Mouse (Mus musculus): ENCODE results near the gene Slc35f3.

The Slc35f3 gene

DNA sequence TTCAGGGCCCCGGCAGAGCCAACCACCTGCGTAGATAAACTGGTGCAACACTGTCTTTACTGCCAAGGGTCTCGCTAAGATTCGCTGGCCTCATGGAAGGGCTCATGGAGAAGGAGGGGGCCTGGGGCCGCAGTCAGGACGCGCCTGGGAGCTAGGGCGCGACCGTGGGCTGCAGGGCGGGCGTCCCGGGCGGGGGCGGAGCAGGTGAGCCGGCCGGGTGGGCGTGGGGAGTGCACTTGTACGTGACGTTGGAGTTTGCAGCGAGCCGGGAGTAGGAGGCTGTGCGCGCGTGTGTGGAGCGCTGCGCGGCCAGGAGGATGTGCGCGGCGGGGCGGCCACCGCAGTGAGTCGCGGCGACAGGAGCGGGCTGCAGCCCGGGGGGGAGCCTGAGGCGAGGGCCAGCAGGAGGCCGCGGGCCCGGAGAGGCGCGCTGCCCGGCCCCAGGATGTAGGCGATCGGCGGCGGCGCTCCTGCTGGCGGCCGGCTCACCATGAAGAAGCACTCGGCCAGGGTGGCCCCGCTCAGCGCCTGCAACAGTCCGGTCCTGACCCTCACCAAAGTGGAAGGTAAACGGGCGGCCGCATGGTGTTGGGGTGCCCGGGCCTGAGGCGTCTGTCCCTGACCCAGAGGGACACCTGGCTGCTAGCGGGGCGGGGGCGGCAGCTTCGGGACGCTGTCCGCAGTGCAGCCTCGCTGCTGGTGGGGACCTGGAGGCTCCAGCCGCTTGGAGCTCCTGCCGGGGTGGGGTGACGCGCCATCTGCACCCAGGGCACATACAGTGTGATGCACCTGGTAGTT lies at the start of gene Slc35f3:
Slc35f3 (plus strand) TSS at position 263 of the 798 bp plus-strand sequence.
- DNase-seq (ENCODE audit: low spot score in 2 of 2) = peak in 1 of 2 experiments; percentile 75

DNA sequence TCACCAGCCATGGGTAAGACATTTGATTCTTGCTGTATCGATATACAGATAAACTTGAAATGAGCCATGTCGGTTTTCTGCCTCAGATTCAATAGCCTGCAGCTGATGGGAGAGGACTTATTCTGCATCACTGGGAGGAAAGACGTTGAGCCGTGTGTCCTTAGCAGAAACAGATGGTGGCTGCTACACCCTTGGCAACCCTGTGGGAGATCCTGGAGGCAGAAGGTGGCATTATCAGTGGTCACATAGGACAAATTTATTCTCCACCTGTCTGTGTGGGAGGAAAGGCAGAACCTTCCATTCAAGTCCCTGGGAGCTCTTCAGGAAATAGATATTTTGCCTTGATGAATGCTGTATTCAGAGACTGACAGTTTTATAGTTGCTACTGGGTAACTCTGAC lies 47.9 kb upstream of the Slc35f3 start:
- DNase-seq (ENCODE audit: low spot score in 2 of 2) = no peak

DNA sequence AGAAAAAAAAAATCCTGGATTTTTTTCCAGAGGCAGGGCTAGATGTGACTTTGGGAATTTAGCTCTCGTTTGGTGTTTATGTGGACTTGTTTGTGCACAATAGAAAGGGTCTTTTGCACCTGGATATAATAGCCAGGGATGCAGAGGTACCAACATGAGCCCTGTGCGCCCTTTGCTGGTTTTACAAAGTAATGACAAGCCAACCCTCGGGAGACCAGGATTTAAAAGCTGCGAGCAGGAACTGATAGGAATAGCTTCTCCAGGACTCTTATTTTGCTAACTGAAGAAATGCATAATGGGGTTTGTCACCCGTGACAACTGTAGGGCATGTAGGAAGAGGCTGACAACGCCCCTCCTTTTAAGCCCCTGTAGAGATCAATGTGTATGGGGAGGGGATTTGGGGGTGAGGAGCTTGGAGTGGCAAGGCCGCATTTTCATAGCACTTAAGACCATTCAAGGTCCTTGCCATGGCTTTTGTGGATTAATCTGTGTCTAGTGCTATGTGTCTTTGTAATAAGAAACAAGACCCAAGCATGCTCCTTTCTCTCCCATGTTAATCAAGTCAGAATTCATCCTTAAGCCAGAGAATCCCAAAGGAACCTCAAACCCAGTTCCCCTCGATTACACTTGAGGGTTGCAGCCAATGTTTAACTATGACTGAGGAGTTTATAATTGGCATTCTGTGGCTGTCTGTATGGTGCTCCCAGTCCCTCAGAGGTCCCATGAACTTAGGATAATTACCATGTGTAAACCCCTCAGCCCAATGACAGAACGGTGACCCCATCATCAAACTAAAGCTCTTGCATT lies 41.6 kb upstream of the Slc35f3 start:
- DNase-seq (ENCODE audit: low spot score in 2 of 2) = no peak

DNA sequence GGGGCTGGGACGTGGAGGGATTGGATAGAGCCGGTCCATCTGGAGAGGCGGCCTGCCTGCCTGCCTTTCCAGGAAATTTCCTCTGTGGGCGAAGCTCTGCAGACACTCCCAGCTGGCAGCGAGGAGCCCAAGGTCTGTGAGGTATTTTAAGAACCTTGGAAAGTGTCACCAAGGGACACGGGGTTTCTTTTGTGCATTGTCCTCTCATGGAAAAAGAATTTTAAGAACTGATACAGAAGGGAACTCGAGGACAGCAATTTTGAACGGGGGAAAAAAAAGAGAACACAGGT lies 41.0 kb upstream of the Slc35f3 start:
- DNase-seq (ENCODE audit: low spot score in 2 of 2) = peak in 1 of 2 experiments; percentile 26

DNA sequence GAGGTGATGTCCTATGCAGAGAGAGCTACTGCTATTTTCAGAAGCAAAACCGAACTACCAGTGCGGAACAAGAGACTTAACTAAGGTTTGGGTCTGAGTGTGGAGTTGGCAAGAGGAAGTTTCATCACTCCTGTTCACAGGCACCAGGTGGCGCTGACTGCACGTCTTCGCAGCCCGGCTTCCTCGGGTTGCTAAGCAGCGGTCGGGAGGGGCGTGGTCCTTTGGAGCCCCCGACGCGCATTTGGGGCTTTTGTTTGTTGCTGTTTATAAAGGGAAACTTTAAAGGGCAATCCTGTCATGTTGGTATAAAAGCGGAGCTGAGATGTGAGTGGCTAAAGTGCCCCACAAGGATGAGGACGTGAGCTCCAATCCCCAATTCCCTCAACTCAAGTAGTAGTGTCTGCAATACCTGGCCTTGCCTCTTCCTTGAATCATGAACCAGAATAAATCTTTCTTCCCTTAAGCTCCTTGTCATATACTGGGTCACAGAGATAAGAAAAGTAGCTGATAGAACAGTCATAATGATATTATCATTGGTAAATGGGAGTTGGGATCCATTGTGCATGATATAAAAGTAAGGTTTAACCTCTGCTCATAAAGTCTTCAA lies 40.1 kb upstream of the Slc35f3 start:
- DNase-seq (ENCODE audit: low spot score in 2 of 2) = peak in 1 of 2 experiments; percentile 78

DNA sequence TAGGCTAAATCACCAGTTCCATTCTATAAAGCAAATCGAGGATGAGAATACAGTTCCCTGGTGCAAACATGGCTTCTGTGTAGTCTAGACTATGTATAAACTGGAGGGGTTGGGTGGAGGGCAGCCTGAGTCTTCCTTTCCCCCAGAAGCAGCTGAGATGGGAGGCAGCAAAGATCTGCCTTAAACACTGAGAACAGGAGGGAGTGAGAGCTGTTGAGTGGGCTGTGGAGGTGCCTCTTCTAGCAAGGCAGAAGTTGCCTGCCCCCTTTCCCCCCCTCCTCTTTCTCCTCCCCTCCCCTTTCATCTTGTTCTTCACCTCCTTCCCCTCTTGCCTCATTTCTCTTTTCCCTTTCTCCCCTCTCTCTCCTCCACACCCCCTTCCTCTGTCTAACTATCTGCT lies 33.2 kb upstream of the Slc35f3 start:
- no peak for DNase-seq (ENCODE audit: low spot score in 2 of 2)

DNA sequence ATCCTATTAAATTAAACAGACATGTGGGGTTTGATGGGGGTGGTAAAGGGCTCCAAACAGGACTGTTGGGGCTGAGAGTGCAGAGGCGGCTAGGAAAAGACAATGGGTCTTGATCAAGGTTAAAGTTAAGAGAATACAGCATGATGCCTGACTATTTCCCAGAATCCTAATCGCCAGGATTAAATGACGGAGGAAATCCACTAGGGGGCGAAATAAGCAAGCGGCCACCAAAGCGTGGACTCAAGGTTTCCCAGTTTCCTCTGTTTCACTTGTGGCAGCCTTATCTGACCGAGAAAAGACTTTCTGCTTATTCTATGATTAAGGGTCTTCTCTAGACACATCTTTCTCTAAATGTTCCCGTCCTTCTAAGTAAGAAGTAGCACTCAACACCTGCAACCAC lies 31.2 kb upstream of the Slc35f3 start:
- peak in 1 of 2 experiments; percentile 19 for DNase-seq (ENCODE audit: low spot score in 2 of 2)

DNA sequence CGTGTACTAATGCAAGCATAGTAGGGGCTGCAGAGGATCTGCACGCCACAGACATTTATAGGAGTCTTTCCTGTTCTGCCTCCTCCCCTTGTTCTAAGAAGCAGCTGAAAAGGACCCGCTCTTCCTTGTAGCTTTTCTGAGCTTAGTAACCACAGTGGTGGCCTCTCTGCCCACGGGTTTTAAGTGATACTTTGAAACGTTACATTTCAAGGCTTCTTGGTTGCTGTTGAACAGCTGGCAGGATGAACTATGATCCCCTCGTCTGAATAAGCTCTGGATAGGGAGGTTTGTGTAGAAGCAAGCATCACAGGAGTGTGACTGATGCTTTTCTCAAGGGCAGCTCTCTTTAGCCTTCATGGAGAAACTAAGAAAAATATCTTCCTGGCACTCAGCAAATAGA lies 28.6 kb upstream of the Slc35f3 start:
- no peak for DNase-seq (ENCODE audit: low spot score in 2 of 2)

DNA sequence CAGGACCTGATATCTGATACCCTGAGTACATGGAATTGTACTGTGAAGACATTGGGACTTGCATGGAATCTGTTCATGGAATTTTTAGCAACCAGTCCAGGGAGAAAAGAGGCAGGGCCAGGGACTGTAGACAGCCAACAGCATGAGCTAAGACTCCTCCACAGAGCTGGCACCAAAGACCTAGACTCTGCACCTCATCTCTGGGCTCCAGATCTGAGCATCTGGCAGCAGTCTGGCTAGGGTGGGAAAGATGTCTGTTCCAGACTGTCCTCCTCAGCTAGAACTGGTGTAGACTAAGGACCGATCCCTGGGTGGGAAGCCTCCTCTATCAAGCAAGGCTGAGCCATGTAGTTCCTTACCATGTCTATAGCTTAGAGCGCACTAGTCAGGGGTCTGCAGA lies 25.9 kb upstream of the Slc35f3 start:
- peak in 1 of 2 experiments; percentile 69 for DNase-seq (ENCODE audit: low spot score in 2 of 2)

DNA sequence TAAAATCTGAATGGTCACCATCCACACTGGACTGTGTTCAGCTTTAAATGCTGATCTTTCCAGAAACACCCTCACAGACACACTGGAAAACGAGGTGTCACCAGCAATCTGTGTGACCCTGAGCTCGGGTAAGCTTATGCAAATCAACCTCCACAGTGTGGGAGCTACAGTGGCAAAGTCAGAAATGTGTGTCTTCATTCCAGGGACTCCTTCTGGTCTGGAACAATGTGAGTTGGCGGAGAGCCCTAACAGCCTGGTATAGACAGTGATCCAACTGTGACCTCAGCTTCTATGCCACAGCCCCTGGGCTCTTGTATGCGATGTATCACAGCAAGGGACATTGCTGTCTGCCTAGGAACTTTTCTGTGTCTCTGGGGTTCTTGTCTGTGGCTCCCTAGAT lies 25.3 kb upstream of the Slc35f3 start:
- peak in 1 of 2 experiments; percentile 50 for DNase-seq (ENCODE audit: low spot score in 2 of 2)

DNA sequence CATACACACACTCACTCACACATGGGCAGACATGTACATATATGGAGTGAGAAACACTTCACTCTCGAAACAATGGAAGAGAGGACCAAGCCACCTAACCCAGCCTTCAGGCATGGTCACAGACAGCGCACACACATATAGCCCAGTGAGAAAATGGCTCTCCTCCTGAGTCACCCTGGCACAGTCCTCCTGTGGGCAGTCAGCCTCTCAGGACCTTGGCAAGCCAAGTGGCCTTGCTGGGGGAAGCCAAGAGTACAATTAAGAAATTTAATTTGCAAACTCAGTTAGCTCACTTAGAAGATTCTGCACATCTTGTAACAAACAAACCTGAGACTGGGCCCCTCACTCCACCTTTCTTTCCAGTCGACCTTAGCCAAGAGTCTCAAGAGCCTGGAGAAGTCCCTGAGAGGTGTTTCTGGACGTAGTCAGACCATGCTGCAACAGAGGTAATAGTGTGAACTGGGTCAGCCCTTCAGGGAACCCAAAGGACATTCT lies 23.4 kb upstream of the Slc35f3 start:
- no peak for DNase-seq (ENCODE audit: low spot score in 2 of 2)

DNA sequence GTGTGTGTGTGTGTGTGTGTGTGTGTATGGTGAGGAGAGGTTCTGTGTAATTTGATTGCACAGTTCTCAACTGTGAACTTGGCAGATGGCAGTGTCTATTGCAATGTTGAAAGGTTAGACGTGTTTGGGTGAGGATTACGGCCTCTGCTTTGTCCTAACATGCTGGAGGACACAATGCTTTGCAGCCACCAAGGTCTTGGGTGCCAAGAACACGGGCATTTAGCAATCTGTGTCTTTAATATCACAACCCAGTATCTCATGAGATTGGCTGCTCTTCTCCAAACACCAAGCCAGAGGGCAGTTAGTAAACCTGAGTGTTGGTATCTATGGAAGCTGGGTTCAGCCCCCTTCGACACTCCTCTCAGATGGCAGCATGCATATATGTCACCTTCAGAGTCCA lies 22.5 kb upstream of the Slc35f3 start:
- DNase-seq (ENCODE audit: low spot score in 2 of 2) = no peak

DNA sequence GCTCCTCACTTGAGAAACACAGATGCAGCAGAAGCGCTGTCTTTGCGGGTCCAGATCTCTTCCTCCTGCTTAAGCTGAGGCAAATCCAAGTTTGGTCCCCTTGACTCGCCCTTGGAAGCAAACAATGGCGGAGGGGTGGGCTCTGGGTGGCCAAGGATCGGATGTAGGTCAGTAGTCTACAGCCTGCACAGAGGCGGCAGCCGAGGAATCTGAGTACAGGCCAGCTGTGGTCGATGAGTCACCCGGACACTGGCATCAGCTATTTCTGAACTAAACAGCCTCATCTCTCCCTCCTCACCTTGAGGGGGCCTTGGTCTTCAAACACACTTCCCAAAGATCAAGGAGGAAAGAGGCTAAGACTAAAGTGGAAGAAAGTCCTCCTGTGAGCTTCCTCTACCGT lies 6.4 kb upstream of the Slc35f3 start:
- DNase-seq (ENCODE audit: low spot score in 2 of 2) = no peak

DNA sequence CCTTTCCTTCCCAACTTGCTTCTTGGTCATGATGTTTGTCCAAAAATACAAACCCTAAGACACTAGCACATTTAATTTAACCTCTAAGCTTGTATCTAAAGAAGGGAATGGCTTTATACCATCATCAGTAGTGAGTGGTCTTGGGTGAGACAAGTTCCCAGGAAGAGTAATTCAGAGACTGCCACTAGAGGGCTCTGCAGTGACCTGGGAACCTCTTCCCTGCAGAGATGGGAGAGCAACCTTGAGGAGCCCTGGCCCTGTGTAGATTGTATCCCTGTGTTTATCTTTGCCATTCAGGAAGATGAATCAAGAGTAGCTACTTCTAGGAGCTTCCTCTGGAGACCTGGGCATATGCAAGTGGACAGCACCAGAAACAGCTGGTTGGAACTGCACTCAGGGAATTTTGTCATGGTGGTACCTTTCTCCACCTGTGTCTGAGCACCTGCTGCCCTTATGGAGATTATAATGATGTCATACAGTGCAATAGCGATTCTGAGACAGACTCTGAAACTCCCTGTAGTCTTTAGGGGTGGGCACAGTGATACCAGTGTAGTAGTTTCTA lies 993 bp upstream of the Slc35f3 start:
- DNase-seq (ENCODE audit: low spot score in 2 of 2) = peak in 1 of 2 experiments; percentile 64

DNA sequence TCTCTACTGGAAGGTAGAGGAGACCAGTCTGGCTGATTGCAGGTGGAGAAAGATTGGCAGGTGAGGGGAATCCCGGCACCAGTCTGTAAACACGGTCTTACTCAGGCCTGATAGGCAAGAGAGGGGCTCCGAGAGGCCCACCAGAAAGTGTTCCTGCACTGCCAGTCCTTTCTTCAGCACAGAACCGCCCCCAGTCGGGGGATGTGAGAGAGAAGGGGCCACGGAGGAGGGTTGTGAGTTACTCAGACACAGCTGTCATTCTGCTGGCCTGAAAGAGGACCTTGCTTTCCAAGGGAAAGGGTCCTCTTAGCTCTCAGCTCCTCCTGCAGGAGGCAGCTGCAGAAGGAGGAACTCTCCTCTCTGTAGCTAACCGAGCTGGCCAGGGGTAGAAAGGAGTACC lies 975 bp downstream of the Slc35f3 start:
- DNase-seq (ENCODE audit: low spot score in 2 of 2) = peak in 1 of 2 experiments; percentile 42

DNA sequence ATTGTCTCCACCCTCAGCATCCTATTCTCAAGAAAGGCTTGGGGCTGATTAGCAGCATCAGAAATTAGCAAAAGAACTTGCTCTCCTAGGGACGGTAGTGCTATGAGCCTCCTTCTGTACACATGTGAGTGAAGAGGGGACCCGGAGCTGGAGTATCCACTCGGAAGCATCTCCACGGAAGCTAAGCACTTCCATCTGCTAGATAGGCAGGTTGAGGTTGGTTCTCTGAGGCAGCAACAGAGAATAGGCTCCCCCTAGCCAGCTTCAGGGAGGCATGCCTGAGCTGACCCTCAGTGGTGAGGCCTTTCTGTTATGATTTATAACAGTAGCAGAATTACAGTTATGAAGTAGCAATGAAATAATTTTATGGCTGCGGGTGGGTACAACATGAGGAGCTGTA lies 2.0 kb downstream of the Slc35f3 start:
- no peak for DNase-seq (ENCODE audit: low spot score in 2 of 2)

DNA sequence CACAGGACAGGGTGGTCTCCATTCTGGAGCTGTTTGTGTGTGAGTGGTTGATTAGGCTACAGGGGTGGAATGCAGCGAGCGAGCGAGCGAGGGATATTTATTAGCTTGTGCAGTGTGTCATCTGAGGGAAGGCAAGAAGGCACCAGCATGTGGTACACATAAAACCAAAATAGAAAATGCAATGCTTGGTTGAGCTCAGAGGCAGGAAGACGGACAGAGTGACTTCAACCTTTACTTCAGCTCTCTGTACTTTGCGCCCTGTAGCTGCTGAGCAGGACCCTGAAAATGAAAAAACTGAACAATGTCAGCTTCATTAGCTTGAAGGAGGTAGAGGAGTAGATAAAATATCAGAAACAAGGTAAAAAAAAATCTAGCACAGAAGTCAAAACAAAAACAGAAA lies 3.2 kb downstream of the Slc35f3 start:
- DNase-seq (ENCODE audit: low spot score in 2 of 2) = no peak

DNA sequence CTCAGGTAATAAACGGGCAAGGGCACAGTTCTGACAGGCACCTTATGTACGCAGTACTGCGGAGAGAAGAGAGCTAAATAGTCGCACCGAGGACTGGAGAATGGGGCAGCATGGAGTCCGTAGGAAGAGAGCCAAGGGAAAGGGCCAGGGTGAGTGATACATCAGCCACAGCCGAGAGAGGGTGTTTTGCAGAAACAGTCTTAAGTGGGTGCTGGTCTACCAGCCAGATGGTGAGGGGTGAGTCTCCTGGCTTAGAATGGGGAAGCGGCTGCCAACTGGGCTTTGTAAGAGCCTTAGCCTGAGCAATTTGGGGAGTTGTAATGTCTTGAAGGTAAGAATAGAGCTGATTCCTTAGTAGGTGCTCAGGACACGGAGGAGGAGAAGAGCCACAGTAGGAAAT lies 8.8 kb downstream of the Slc35f3 start:
- DNase-seq (ENCODE audit: low spot score in 2 of 2) = peak in 1 of 2 experiments; percentile 66

DNA sequence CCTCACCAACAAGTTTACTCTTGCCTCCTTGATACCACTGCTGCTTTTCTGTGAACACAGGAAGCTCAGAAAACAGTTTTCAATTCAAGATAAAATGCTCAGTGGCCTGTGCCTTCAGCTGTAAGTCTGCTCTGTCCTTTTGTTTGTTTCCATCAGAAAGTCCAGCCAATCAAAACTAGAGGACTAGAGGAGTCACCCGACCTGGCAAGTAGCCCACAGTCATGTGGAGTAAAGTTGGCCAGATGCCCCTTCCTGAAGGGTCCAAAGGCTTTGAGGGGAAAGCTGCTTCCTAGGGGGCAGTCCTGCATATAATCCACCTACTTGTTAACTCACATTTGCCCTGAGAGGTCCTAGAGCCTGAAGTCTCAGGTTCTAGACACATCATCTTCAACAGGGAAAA lies 10.7 kb downstream of the Slc35f3 start:
- DNase-seq (ENCODE audit: low spot score in 2 of 2) = peak in 1 of 2 experiments; percentile 35

DNA sequence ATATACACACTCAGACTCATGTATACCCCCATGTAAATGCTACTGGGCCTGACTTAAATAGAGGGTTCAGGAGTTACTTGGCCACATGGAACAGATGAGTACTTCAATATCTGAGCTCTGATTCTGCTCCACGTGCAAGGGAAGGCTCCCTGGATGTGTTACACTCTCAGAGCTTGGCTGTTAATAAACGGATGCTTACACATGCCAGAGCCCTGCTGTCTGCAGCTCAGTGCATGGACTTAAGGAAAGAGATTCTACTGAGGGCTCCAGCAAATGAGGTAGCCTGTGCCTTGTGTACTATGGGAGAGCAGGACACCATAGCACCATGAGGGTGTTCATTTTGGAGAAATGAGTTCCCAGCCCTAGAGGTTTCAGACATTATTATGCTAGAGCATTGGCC lies 26.6 kb downstream of the Slc35f3 start:
- no peak for DNase-seq (ENCODE audit: low spot score in 2 of 2)

DNA sequence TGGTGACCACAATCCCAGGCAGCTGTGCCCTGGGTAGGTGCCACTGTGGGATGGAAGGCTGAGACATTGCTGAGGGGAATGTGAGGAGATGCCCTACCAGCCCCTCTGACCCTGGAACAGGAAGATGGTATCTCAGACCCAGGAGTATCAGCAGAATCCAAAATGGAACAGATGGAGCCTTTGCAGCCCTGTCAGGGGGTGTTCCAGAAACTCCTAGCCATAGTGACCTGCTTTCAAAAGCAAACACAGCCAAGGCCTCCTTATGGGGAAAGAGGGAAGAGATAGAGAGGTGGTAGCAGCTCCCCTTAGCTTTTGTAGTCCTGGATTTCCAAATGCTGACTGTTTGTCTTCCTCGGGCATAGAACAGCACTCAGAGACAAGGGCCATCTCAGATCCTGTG lies 27.8 kb downstream of the Slc35f3 start:
- DNase-seq (ENCODE audit: low spot score in 2 of 2) = no peak

DNA sequence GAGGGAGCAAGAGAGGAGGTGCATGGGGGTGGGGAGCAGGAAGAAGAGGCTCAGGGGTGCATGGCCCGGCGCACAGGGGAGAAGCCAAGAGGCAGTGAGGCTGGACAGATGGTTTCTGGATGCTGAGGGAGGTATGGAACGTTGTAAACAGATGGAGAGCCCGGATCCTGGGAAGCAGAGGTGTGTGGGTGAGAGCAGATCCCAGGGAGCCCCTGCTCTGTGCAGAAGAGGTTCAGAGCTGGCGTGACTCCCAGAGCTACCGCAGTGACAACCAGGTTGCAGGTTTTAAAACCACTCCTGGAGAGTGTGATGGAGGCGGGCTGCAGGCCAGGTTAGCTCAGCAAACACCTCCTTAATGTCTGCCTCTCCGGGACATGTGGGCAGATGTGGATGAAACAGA lies 28.4 kb downstream of the Slc35f3 start:
- DNase-seq (ENCODE audit: low spot score in 2 of 2) = peak; percentile 73 to 91

All from left cerebral cortex, adult 9 months (tissue).